Mouse (Mus musculus): ENCODE measurements around the gene Zfp704. TPM values are rescaled to one million over a fixed set of nuclear protein-coding genes. Genes with fewer than 3 reads are reported as not detected.

The Zfp704 gene
- 11.1 and 11.9 TPM in 2 replicates for polyA plus RNA-seq (2015; fragmentation: Nextera tagmentation; extraction: Ambion mirVana)

DNA sequence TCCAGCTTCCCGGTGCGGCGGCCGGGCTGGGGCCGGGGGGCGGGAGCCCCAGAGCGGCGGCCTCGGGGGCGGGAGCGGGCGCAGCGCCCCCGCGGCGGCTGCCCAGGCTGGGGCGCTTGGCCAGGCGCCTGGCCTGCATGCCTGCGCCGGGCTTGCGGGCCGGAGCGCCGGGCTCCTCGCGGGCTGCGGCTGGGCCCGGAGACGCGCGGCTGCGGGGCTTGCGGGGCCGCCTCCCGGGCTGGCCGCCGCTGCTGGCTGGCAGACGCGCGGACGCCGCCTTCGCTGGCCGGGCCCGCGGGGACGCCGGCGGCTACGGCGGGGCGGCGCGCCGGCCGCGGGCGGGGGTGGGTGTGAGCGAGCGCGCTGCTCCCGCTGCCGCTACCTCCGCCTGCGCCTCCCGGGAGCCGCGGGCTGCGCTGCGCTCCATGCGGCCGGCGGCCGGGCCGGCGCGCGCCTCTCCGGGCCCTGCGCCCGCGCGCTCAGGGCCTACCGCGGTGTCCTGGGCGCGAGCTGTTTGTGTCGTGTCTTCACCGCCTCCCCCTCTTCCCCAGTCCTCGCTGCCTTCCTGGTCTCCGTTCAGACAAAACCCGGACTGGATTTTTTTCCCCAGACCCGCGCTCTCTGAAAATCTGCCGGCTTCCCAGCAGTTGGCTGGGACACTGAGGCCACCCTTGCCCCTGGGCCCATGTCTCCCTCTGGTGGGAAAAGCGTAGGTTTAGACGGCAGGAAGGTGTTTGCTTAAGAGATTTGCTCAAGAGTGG is at the start of gene Zfp704:
Gene Zfp704, minus strand, starts transcription at position 505 of the 761 bp plus-strand sequence.
- H3K9ac ChIP-seq: peak within 1 kb of the TSS; percentile 92
- H3K27ac ChIP-seq: peak within 1 kb of the TSS; percentile 93
- H3K4me2 ChIP-seq (replicated peaks): peak within 1 kb of the TSS; percentile 86
- no peaks in the 10 kb centered on the region for H3K27me3 ChIP-seq
- H3K36me3 ChIP-seq: no peaks in the 10 kb centered on the region
- WGBS: 0% methylated on average over 57 of the region's 97 CpGs
- H3K4me3 ChIP-seq: peak within 1 kb of the TSS; percentile 90
- H3K9me3 ChIP-seq: no peaks in the 10 kb centered on the region
- ATAC-seq (ENCODE audit: low FRiP score, low read depth): peak; percentile 87
- peaks cover 57% of the 10 kb centered on the region for H3K4me1 ChIP-seq

DNA sequence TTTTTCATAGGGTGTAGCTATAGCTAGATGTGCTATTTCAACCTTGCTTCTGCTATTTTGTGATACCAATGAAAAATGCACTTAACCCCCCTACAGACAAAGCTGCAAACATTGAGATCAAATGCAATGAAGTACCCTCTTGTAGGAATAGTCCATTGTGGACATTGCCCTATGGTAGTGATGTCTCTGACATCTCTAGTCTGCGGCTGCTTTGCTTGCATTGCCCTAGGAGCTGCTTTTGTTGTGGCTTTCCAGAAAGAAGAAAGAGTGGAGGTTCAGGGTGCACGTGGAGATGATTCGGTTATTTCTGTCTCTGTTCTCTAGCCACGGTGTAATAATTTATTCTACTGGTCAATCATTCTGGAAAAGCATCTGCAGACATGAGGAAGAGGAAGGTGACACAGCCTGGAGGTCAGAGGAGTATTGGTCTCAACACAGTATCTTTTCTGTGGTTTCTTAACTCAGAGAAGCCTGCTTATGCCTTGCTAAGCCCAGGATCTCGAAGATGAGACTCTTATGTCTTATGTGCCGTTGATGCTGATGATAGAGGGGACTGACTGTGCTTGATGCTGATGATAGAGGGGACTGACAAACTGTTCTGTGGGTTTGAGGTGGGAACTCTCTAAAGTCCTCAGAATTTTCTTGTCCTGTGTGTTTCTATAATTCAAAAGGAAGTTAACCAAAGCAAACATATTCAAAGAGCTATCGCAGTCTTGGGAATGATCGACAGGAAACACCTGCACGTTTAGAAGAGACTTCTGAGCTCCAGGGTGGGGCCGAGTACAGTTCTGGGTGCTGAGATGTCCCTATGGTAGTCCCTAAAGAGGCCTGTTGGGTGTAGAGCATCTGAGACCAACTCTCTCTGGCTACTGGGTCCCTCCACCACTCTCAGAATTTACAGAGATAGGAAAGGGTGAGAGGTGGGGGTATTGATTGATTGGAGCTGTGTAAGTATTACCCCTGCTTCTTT is 23.4 kb upstream of the Zfp704 start:
- Histone ChIP-seq H3K4me1 (peaks cover 12% of the 10 kb centered on the region), H3K9ac (no peak overlapping the region), H3K9me3 (no peaks in the 10 kb centered on the region), H3K27me3 (peaks cover 11% of the 10 kb centered on the region), H3K4me3 (no peak overlapping the region), H3K36me3 (no peaks in the 10 kb centered on the region), H3K27ac (no peak overlapping the region), H3K4me2 (replicated peaks) (no peak overlapping the region)
- 86% methylated on average over 10 of the region's 10 CpGs for WGBS
- no peak for ATAC-seq (ENCODE audit: low FRiP score, low read depth)

DNA sequence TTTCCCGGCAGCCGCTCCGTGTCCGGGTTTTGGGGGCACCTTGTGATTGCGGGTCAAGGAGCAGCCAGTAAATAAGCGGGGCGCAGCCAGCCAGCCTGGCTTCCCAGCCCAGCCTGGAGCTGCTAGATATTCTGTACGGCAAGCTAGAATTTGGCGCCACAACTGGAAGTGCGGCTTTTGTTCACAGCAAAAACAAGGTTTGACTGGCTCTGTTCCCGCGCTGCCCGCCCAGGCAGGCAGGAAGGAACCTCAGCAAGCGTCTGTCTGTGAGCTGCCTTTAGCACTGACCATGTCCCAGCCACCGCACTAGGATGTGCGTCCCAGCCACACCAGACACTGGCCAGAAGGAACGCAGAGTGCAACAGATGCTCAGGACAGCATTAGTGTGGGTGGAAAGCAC is 20.1 kb upstream of the Zfp704 start:
- ATAC-seq (ENCODE audit: low FRiP score, low read depth): no peak
- H3K4me2 ChIP-seq (replicated peaks): peak overlapping the region; percentile 57
- H3K4me3 ChIP-seq: peak overlapping the region; percentile 23
- H3K27me3 ChIP-seq: peaks cover 11% of the 10 kb centered on the region
- H3K4me1 ChIP-seq: peaks cover 12% of the 10 kb centered on the region
- H3K9me3 ChIP-seq: no peaks in the 10 kb centered on the region
- 10% methylated on average over 17 of the region's 17 CpGs for WGBS
- H3K27ac ChIP-seq: no peak overlapping the region
- peak overlapping the region; percentile 53 for H3K9ac ChIP-seq
- no peaks in the 10 kb centered on the region for H3K36me3 ChIP-seq

DNA sequence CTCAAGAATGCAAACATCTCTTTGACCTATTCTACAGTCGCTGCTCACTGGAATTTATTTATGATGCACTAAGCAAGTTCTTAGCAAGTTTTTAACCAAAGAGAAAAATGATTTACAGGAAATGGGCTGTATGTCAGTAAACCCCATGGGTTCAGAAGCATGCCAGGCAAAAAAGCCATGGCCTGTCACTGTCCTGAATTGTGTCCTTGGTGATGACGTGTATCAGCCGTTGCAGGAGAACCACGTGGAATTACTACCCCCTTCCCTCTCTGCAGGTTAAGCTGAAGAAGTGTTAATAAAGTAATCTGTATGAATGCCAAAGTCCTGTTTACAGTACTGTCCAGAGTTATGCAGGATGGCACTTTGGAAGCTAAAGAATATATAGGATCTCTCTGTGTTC is 18.2 kb upstream of the Zfp704 start:
- Histone ChIP-seq H3K36me3 (no peaks in the 10 kb centered on the region), H3K4me1 (peaks cover 12% of the 10 kb centered on the region), H3K4me3 (no peak overlapping the region), H3K27ac (no peak overlapping the region), H3K9ac (no peak overlapping the region), H3K27me3 (peaks cover 11% of the 10 kb centered on the region), H3K9me3 (no peaks in the 10 kb centered on the region), H3K4me2 (replicated peaks) (no peak overlapping the region)
- no peak for ATAC-seq (ENCODE audit: low FRiP score, low read depth)
- WGBS: 59% methylated on average over 4 of the region's 4 CpGs

DNA sequence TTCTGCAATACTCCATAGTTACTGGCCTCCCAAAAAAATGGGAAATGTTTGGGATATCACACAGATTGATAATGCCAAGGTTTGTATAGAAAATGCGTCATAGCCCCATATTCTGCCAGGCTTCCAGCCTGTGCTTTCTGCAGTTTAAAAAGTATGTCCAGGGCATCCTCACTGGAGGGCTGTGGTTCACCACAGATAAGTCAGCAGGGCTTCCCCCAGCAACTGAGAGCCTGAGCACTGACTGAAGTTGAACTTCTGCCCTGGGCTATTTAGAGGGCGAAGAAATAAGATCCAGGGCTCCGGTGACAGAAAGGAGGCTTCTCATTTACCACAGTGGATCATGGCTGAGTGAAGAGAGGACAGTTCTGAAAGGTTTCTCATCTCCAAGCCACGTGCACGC is 16.3 kb upstream of the Zfp704 start:
- no peaks in the 10 kb centered on the region for H3K9me3 ChIP-seq
- peaks cover 12% of the 10 kb centered on the region for H3K4me1 ChIP-seq
- 54% methylated on average over 5 of the region's 5 CpGs for WGBS
- H3K27me3 ChIP-seq: peaks cover 11% of the 10 kb centered on the region
- H3K36me3 ChIP-seq: no peaks in the 10 kb centered on the region
- no peak overlapping the region for H3K4me3 ChIP-seq
- H3K4me2 ChIP-seq (replicated peaks): no peak overlapping the region
- no peak overlapping the region for H3K27ac ChIP-seq
- no peak overlapping the region for H3K9ac ChIP-seq
- ATAC-seq (ENCODE audit: low FRiP score, low read depth): no peak

DNA sequence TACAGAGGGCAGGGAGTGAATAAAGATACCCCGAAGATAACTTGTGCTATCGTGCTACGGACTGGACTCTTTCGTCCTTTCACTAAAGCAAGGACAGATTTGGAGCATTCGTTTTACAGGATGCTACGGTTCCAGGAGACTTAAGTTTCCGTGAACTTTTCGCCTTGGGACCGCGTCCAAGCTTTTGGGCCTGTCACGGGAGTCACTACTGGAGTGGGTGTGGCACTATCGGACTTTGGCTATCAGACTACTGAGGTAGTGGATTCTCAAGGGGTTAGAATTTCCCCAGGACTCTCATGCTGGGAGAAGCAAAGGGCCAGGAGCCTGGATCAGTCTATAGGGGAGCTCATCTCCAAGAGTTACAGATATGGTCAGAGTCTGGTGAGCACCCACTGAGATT is 10.7 kb upstream of the Zfp704 start:
- ATAC-seq (ENCODE audit: low FRiP score, low read depth): no peak
- H3K9me3 ChIP-seq: no peaks in the 10 kb centered on the region
- no peak overlapping the region for H3K9ac ChIP-seq
- peaks cover 17% of the 10 kb centered on the region for H3K4me1 ChIP-seq
- H3K4me2 ChIP-seq (replicated peaks): no peak overlapping the region
- WGBS: 96% methylated on average over 12 of the region's 12 CpGs
- no peaks in the 10 kb centered on the region for H3K27me3 ChIP-seq
- H3K36me3 ChIP-seq: no peaks in the 10 kb centered on the region
- H3K4me3 ChIP-seq: no peak overlapping the region
- no peak overlapping the region for H3K27ac ChIP-seq

DNA sequence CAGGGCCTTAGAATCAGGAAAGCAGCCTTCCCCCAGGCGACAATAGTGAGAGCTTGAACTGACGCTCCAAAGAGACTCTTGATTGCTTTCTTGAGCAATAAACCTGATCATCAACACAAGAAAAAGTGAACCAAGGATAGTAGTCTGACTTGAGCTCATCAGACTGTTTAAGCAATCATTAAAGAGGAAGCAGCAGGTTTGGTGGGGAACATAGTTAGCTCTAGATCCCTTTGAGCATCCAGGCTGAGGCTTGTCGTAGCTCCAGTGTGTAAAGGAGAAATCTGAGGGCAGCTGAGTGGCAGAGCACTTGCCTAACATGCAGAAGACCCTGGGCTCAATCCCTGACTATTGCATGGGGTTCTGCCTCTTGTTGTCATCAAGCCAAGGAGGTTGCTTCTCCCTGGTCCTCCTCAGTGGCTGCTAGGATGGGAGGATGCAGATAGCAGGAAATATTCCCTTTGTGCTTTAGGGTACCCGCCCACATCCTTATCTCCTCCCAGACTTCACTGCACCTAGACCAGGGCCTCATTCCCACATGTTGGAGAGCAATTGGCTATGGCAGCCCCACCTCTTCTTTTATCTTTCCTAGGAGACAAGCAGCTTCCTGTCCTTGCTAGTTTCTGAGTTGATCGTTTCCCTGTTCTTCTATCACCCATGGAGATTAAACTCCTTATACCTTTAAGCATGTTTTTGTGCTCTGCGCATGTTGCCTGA is 9.8 kb upstream of the Zfp704 start:
- Histone ChIP-seq H3K9me3 (no peaks in the 10 kb centered on the region), H3K36me3 (no peaks in the 10 kb centered on the region), H3K4me3 (no peak overlapping the region), H3K4me1 (peaks cover 25% of the 10 kb centered on the region), H3K27me3 (no peaks in the 10 kb centered on the region), H3K27ac (no peak overlapping the region), H3K4me2 (replicated peaks) (no peak overlapping the region), H3K9ac (no peak overlapping the region)
- WGBS: 60% methylated on average over 6 of the region's 6 CpGs
- no peak for ATAC-seq (ENCODE audit: low FRiP score, low read depth)

DNA sequence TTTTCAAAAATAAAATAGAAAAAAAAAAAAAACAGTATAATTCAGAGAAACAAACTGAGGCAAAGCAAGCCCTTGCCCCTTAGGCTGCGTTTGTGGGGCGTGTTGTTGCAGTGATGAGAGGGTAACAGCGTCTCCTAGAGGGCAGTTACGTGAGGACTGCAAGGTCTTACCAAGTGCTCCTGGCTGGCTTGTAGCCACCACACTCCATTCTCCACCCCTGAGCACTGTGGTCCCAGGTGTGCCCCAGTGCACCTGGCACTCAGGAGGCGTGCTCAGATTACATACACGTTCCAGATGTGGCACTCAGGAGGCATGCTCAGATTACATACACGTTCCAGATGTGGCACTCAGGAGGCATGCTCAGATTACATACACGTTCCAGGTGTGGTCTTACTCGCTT is 7.2 kb upstream of the Zfp704 start:
- no peaks in the 10 kb centered on the region for H3K36me3 ChIP-seq
- no peak overlapping the region for H3K9ac ChIP-seq
- H3K4me2 ChIP-seq (replicated peaks): no peak overlapping the region
- peaks cover 37% of the 10 kb centered on the region for H3K4me1 ChIP-seq
- H3K4me3 ChIP-seq: no peak overlapping the region
- H3K27me3 ChIP-seq: no peaks in the 10 kb centered on the region
- no peak overlapping the region for H3K27ac ChIP-seq
- no peaks in the 10 kb centered on the region for H3K9me3 ChIP-seq
- ATAC-seq (ENCODE audit: low FRiP score, low read depth): peak; percentile 82; the same call in 1 of the 2 replicates
- 22% methylated on average over 9 of the region's 9 CpGs for WGBS

DNA sequence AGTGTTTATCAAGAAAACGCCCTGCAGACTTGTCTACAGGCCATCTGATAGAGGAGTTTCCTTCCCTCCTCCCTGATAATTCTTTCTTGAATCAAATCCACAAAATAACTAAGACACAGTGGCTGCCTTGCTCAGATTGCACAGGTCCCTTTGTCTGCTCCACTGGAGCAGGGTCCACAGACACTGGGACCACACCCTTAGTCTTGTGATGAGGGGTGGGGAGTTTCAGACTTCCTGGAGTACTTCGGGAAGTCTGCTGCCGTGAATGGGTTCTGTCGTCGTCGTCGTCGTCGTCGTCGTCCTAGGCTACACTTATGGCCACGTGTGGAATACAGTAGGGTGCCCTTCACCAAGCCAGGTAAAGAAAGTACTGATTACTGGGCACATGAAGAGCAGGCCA is 4.8 kb upstream of the Zfp704 start:
- Histone ChIP-seq H3K4me1 (peaks cover 53% of the 10 kb centered on the region), H3K36me3 (no peaks in the 10 kb centered on the region), H3K4me2 (replicated peaks) (no peak overlapping the region), H3K9ac (no peak overlapping the region), H3K27me3 (no peaks in the 10 kb centered on the region), H3K9me3 (no peaks in the 10 kb centered on the region), H3K27ac (no peak overlapping the region), H3K4me3 (no peak overlapping the region)
- WGBS: 60% methylated on average over 12 of the region's 12 CpGs
- no peak for ATAC-seq (ENCODE audit: low FRiP score, low read depth)

DNA sequence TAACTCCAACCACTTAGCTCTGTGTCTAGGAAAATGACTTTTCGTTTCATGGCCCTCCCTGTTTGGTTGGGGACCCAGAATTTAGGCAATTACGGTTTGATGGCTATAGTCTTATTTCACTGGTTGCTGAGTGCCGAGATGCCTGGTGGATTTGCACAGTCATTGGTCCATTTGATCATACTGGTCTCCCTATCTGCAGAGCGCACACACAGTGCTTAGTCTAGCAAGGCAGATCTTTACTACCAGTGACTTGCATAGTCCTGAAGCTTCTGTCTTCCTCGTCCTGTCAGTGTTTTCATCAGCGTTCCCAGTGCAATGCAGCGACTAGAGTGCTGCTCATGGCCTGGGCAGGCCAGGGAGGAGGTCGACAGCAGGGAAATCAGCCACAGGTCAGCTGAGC is 4.1 kb upstream of the Zfp704 start:
- Histone ChIP-seq H3K27ac (no peak overlapping the region), H3K27me3 (no peaks in the 10 kb centered on the region), H3K36me3 (no peaks in the 10 kb centered on the region), H3K4me3 (no peak overlapping the region), H3K9me3 (no peaks in the 10 kb centered on the region), H3K4me2 (replicated peaks) (no peak overlapping the region), H3K9ac (no peak overlapping the region), H3K4me1 (peaks cover 53% of the 10 kb centered on the region)
- ATAC-seq (ENCODE audit: low FRiP score, low read depth): no peak
- WGBS: 52% methylated on average over 8 of the region's 8 CpGs

DNA sequence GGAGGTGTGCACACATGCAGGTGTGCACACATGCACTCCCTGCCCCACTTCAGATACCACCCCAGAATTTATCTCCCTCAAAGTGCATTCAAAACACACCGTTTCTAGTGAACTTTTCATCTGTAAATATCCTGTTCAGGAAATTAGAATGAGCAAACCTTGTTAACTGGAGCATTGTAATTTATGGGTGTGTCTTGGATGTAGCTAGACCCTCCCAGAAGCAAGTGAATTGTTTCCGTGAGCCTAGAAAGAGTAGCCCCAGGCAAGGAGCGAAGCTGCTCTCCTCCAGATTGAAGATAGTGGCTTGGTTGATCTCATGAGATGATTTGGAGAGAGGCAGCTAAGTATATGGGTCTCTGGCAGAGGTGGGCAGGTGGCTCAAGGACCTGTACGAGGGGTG is 1.3 kb upstream of the Zfp704 start:
- H3K9me3 ChIP-seq: no peaks in the 10 kb centered on the region
- no peak overlapping the region for H3K27ac ChIP-seq
- no peak overlapping the region for H3K9ac ChIP-seq
- H3K4me3 ChIP-seq: no peak overlapping the region
- no peaks in the 10 kb centered on the region for H3K36me3 ChIP-seq
- H3K4me2 ChIP-seq (replicated peaks): no peak overlapping the region
- WGBS: 53% methylated on average over 4 of the region's 4 CpGs
- no peaks in the 10 kb centered on the region for H3K27me3 ChIP-seq
- peaks cover 56% of the 10 kb centered on the region for H3K4me1 ChIP-seq
- ATAC-seq (ENCODE audit: low FRiP score, low read depth): no peak

DNA sequence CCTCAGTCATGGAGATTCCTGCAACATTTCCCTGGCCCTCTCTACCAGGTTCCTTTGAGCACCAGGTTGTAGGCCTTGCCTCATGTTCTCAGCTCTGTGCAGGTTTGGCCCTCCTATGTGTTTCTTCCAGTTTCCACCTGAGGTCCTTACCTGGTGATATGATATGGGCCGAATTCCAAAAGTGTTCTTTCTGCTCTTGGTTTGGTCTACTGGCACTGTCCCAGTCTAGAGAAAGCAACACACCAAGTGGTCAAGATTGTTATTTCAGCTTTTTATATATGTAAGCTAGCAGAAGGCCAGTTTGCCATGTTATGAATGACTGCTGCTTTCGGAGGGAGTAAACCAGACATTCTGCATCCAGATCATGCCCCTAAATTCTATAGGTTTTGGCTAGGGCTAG is 541 bp upstream of the Zfp704 start:
- Histone ChIP-seq H3K4me1 (peaks cover 57% of the 10 kb centered on the region), H3K36me3 (no peaks in the 10 kb centered on the region), H3K9me3 (no peaks in the 10 kb centered on the region), H3K9ac (no peak overlapping the region), H3K27ac (peak overlapping the region; percentile 93; the same call in 1 of the 2 replicates), H3K4me2 (replicated peaks) (peak overlapping the region; percentile 86), H3K4me3 (peak overlapping the region; percentile 90), H3K27me3 (no peaks in the 10 kb centered on the region)
- 84% methylated on average over 2 of the region's 2 CpGs for WGBS
- no peak for ATAC-seq (ENCODE audit: low FRiP score, low read depth)
